Mouse (Mus musculus) spleen, postnatal 36 days (tissue): ENCODE data around the gene Zbtb43.

Source experiments
- DNase-seq, 2 experiments: peaks; one replicate each; pipeline ENCODE4 v3.0.0; 2022; ENCODE audit warnings: low spot score in 2 of 2, mixed read lengths in 1 of 2

The Zbtb43 gene

GRCm38 (mm10) chr2:33430081-33430770, 38.1 kb downstream of the Zbtb43 start:
- no peak for DNase-seq

GRCm38 (mm10) chr2:33429339-33429738, 39.0 kb downstream of the Zbtb43 start:
- peak; percentile 42 to 45 for DNase-seq

- no peak for DNase-seq
These were observed 41.5 kb downstream of the Zbtb43 start for GRCm38 (mm10) chr2:33426640-33427398.

- DNase-seq: no peak
These were observed 50.9 kb downstream of the Zbtb43 start for GRCm38 (mm10) chr2:33417454-33417853.

- no peak for DNase-seq
These were observed 54.3 kb downstream of the Zbtb43 start for GRCm38 (mm10) chr2:33414019-33414418.

- DNase-seq: no peak
These were observed 56.2 kb downstream of the Zbtb43 start for GRCm38 (mm10) chr2:33412111-33412510.

GRCm38 (mm10) chr2:33403511-33404003, 64.8 kb downstream of the Zbtb43 start:
- peak in 1 of 2 experiments; percentile 16 for DNase-seq

- no peak for DNase-seq
These were observed 65.7 kb downstream of the Zbtb43 start for GRCm38 (mm10) chr2:33402638-33403037.

- DNase-seq: peak; percentile 24 to 37
These were observed 66.1 kb downstream of the Zbtb43 start for GRCm38 (mm10) chr2:33402236-33402635.

GRCm38 (mm10) chr2:33401217-33401616, 67.1 kb downstream of the Zbtb43 start:
- no peak for DNase-seq

- DNase-seq: no peak
These were observed 67.8 kb downstream of the Zbtb43 start for GRCm38 (mm10) chr2:33400541-33400940.
